Mouse (Mus musculus) left cerebral cortex, postnatal 4 days (tissue): Measurements from ENCODE around the gene Krtap16-3. TPM values are rescaled to one million over a fixed set of nuclear protein-coding genes. Genes with fewer than 3 reads are reported as not detected.

Experiments used
- DNase-seq: peaks from one replicate; pipeline ENCODE4 v3.0.0-alpha.2; 2022
- intact Hi-C: fragments of 180-260 bp; cut with DNase I; formaldehyde crosslinking; loops from one replicate; pipeline ENCODE4 v1.15.1; 2025
- total RNA-seq, 2 experiments: library from RNA; stranded (reverse); gene quantifications; 2 replicates each; pipeline ENCODE4 v1.2.3; 2021

Gene Krtap16-3
- not detected for total RNA-seq

- no peak for DNase-seq
- intact Hi-C loops: no loop called here
Observed at GRCm38 (mm10) chr16:88962773-88963172, at the start of gene Krtap16-3. TSS of gene Krtap16-3 (minus strand) at chr16:88962873.

GRCm38 (mm10) chr16:89010659-89011058 is 48.0 kb upstream of the Krtap16-3 start, which contains the start of gene Krtap22-2:
TSS of gene Krtap22-2 (minus strand) at chr16:89010759.
- intact Hi-C loops: no loop called here
- no peak for DNase-seq

- DNase-seq: peak; percentile 20
Observed at GRCm38 (mm10) chr16:88941106-88941505, 21.6 kb downstream of the Krtap16-3 start.

GRCm38 (mm10) chr16:88938252-88938651 is 24.4 kb downstream of the Krtap16-3 start:
- intact Hi-C loops: no loop called here
- DNase-seq: peak; percentile 6

More at GRCm38 (mm10) chr16:88941106-88941505, 21.6 kb downstream of the Krtap16-3 start:
- intact Hi-C loops: no loop called here

- intact Hi-C loops: no loop called here
- DNase-seq: no peak
Observed at GRCm38 (mm10) chr16:88932165-88932564, 30.5 kb downstream of the Krtap16-3 start, which contains the start of gene Krtap19-9b. TSS of gene Krtap19-9b (minus strand) at chr16:88932265.

Other genes starting within 250 kb of the Krtap16-3 start
- gene Krtap13-1, start 234.0 kb downstream of the Krtap16-3 start, total RNA-seq: not detected
- not detected for gene Krtap13, start 211.2 kb downstream of the Krtap16-3 start, total RNA-seq
- not detected for gene 2310034C09Rik, start 204.0 kb downstream of the Krtap16-3 start, total RNA-seq
- gene 2310057N15Rik, start 188.7 kb downstream of the Krtap16-3 start, total RNA-seq: not detected
- not detected for gene Gm5965, start 185.0 kb downstream of the Krtap16-3 start, total RNA-seq
- gene Gm20741, start 150.7 kb downstream of the Krtap16-3 start, total RNA-seq: not detected
- not detected for gene Krtap15, start 142.7 kb downstream of the Krtap16-3 start, total RNA-seq
- not detected for gene Krtap14, start 136.7 kb downstream of the Krtap16-3 start, total RNA-seq
- gene Krtap19-1, start 93.5 kb downstream of the Krtap16-3 start, total RNA-seq: not detected
- not detected for gene Krtap19-2, start 88.6 kb downstream of the Krtap16-3 start, total RNA-seq
- not detected for gene Krtap19-3, start 84.8 kb downstream of the Krtap16-3 start, total RNA-seq
- gene Krtap19-4, start 77.8 kb downstream of the Krtap16-3 start, total RNA-seq: not detected
- gene Krtap19-5, start 66.4 kb downstream of the Krtap16-3 start, total RNA-seq: not detected
- not detected for gene Krtap19-9b, start 30.6 kb downstream of the Krtap16-3 start, total RNA-seq
- gene Krtap22-2, start 47.9 kb upstream of the Krtap16-3 start, total RNA-seq: not detected
- not detected for gene Gm10229, start 52.4 kb upstream of the Krtap16-3 start, total RNA-seq
- gene Krtap6-1, start 68.8 kb upstream of the Krtap16-3 start, total RNA-seq: not detected
- gene Gm10228, start 78.6 kb upstream of the Krtap16-3 start, total RNA-seq: not detected
- not detected for gene Krtap6-5, start 85.0 kb upstream of the Krtap16-3 start, total RNA-seq
- gene 1110025L11Rik, start 101.1 kb upstream of the Krtap16-3 start, total RNA-seq: not detected
- not detected for gene Krtap6-3, start 121.1 kb upstream of the Krtap16-3 start, total RNA-seq
- not detected for gene Gm6358, start 178.0 kb upstream of the Krtap16-3 start, total RNA-seq
- not detected for gene Gm10061, start 188.2 kb upstream of the Krtap16-3 start, total RNA-seq
- not detected for gene Gm9789, start 195.1 kb upstream of the Krtap16-3 start, total RNA-seq
- gene Gm7735, start 206.6 kb upstream of the Krtap16-3 start, total RNA-seq: not detected
- gene 1110057P08Rik, start 211.9 kb upstream of the Krtap16-3 start, total RNA-seq: not detected
- gene Krtap20-2, start 243.0 kb upstream of the Krtap16-3 start, total RNA-seq: not detected